Mouse (Mus musculus) G1E (cell line): ENCODE results near the gene Nkain4. TPM values are rescaled to one million over a fixed set of nuclear protein-coding genes. Genes with fewer than 3 reads are reported as not detected.

Experiments used
- ATAC-seq: 2 replicates; pipeline ENCODE4 v1.8.0; 2016; ENCODE audit warnings: mild to moderate bottlenecking; ENCODE audit not compliant: insufficient number of reproducible peaks, poor library complexity, low FRiP score, severe bottlenecking; ENCODE audit errors: extremely low read depth
- DNase-seq: peaks from one replicate; pipeline ENCODE4 v3.0.0; 2012; ENCODE audit warnings: low spot score
- H3K27me3 ChIP-seq: 2 replicates; pipeline ENCODE4 v1.6.1; 2012; ENCODE audit warnings: mild to moderate bottlenecking, low read length, inconsistent platforms; ENCODE audit not compliant: insufficient read depth
- H3K36me3 ChIP-seq: replicated peaks from 2 replicates; pipeline ENCODE3; 2012; ENCODE audit warnings: mild to moderate bottlenecking, inconsistent platforms
- H3K4me1 ChIP-seq: 2 replicates; pipeline ENCODE4 v1.6.1; 2012; ENCODE audit warnings: low read depth, low read length, inconsistent platforms, mixed read lengths; ENCODE audit not compliant: insufficient read depth
- H3K4me3 ChIP-seq: 2 replicates; pipeline ENCODE4 v1.5.1; 2012; ENCODE audit warnings: low read depth, mild to moderate bottlenecking, inconsistent platforms, low read length, moderate library complexity, mixed read lengths
- H3K9me3 ChIP-seq: replicated peaks from 2 replicates; pipeline ENCODE4 v1.6.1; 2012; ENCODE audit warnings: inconsistent platforms
- CTCF ChIP-seq: IDR thresholded peaks from 2 replicates; pipeline ENCODE4 v1.5.1; 2012; ENCODE audit warnings: low read depth, low read length, inconsistent platforms, mixed read lengths
- GATA1 ChIP-seq: IDR thresholded peaks from 2 replicates; pipeline ENCODE4 v1.6.1; 2012; ENCODE audit warnings: borderline replicate concordance, low read length, inconsistent platforms, mixed read lengths
- GATA2 ChIP-seq: IDR thresholded peaks from 2 replicates; pipeline ENCODE4 v1.6.1; 2012; ENCODE audit warnings: low read depth, low read length, inconsistent platforms, borderline replicate concordance
- POLR2AphosphoS5 ChIP-seq: IDR thresholded peaks from 2 replicates; pipeline ENCODE4 v1.6.1; 2012; ENCODE audit warnings: low read depth, low read length, inconsistent platforms; ENCODE audit not compliant: insufficient replicate concordance
- TAL1 ChIP-seq: conservative IDR thresholded peaks from 2 replicates; pipeline ENCODE4 v1.6.1; 2012; ENCODE audit warnings: low read depth, low read length, inconsistent platforms, mixed read lengths
- polyA plus RNA-seq: library from polyadenylated mRNA; stranded (reverse); fragments of >175 nt; gene quantifications from 2 replicates; pipeline ENCODE4 v1.2.3, GENCODE M21; 2012
- total RNA-seq, 2 experiments: library from RNA; stranded (forward) in 1 of 2; stranded (reverse) in 1 of 2; fragments of 200-1000 nt in 1 of 2; fragments of >200 nt in 1 of 2; fragmentation: Nextera tagmentation in 1 of 2; gene quantifications; 2 replicates each; pipeline ENCODE4 v1.2.3; 2014 to 2017

Gene Nkain4
- total and polyA plus RNA-seq, 3 experiments, result not detected

DNA sequence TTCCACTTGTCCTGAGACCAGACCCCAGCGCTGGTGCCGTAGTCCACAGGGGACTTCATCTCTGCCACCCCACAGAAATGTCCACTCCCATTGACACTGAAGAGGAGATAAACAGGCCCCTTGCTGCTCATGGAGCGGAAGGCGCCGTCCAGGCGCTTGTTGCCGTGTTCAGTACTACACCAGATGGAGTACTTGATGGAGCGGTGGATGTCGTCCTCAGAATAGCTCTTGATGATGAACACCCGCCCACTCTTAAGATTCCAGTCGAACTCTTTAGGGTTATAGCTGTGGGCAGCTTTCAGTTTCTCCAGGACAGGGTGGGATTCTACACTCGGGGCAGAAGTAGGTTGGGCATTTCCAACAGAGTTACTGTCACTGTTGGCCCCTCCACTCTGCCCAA lies 43.6 kb downstream of the Nkain4 start:
- ATAC-seq (no peak), DNase-seq (no peak)
- Histone ChIP-seq H3K36me3 (peaks cover 95% of the 10 kb centered on the region), H3K9me3 (no peaks in the 10 kb centered on the region), H3K27me3 (no peaks in the 10 kb centered on the region), H3K4me3 (no peak overlapping the region), H3K4me1 (peaks cover 38% of the 10 kb centered on the region)
- TF ChIP-seq GATA1 (no peak), TAL1 (no peak), POLR2AphosphoS5 (no peak), GATA2 (no peak), CTCF (no peak)

DNA sequence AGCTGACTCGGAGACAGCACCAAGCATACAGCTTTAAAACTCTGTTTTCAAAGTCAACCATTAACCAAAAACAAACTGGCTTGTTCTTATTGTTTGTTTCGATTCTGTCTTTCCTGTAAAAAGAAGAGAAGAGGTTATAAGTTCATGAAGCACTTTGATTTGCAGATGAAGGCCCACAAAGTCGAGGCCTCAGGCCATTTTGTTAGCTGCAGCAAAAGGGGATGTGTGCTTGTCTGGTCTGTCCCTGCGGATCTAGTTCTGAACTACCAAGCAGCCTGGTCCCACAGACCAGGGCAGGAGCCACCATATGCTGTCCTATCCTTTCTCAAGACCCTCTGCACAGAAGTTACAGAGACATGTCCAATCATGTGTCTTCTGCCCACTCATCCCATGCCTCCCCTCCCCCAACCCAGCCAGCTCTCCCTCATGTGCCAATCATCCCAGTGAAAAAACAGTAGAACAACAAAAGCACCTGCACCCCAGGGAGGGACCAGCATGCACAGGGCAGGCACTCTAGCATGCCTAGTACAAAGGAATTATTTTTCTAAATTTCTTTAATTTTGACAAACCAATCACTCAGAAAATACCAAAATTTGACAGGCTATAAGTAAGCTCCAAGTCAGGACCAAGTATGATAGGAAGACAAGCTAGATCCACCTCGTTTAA lies 48.8 kb downstream of the Nkain4 start:
- H3K36me3 ChIP-seq, result peaks cover 75% of the 10 kb centered on the region
- no peak for ATAC-seq
- no peak for DNase-seq
- H3K9me3 ChIP-seq, result no peaks in the 10 kb centered on the region
- H3K27me3 ChIP-seq, result no peaks in the 10 kb centered on the region
- no peak for TF ChIP-seq TAL1
- TF ChIP-seq GATA2, result no peak
- TF ChIP-seq POLR2AphosphoS5, result no peak
- TF ChIP-seq GATA1, result no peak
- no peak for TF ChIP-seq CTCF
- no peak overlapping the region for H3K4me3 ChIP-seq
- H3K4me1 ChIP-seq, result peaks cover 19% of the 10 kb centered on the region

DNA sequence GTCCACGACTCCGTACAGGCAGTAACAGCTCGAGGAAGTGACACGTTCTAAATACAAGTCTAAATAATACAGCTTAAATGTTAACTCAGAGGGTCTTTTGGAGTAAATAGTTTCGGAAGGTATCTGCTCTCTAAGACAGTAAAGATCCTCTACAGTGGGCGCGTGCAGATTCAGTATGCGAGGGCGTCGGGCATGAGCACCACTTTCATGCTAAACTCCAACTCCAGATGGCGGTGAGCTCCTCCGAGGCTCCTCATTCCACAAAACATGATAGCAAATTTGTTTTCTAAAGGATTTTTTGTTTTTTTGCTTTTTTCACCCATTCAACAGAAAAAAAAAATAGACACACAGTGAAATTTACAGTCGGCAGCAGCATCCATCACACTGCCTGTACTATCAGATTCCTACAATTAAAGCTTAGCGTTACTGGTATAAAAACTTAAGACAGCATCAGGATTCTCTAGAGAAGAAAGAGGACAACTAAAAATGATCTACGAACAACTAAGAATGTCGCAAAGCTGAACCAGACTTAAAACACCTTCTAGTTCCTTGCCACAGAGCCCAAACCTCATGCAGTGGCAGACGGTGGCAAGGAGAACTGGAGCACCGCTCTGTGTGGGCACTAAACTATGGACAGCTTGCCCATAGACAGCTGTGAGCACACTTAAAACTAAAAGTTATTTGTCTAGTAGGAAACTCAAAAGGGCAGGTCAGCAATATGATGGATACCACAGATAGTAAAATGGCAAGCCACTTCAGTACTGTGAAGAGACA lies 49.9 kb downstream of the Nkain4 start:
- no peak for TF ChIP-seq CTCF
- TF ChIP-seq POLR2AphosphoS5, result no peak
- no peak for TF ChIP-seq GATA1
- no peak for TF ChIP-seq TAL1
- no peak for TF ChIP-seq GATA2
- no peak overlapping the region for H3K4me3 ChIP-seq
- no peaks in the 10 kb centered on the region for H3K9me3 ChIP-seq
- H3K4me1 ChIP-seq, result peaks cover 13% of the 10 kb centered on the region
- no peak for ATAC-seq
- DNase-seq, result no peak
- H3K36me3 ChIP-seq, result peaks cover 66% of the 10 kb centered on the region
- H3K27me3 ChIP-seq, result no peaks in the 10 kb centered on the region

DNA sequence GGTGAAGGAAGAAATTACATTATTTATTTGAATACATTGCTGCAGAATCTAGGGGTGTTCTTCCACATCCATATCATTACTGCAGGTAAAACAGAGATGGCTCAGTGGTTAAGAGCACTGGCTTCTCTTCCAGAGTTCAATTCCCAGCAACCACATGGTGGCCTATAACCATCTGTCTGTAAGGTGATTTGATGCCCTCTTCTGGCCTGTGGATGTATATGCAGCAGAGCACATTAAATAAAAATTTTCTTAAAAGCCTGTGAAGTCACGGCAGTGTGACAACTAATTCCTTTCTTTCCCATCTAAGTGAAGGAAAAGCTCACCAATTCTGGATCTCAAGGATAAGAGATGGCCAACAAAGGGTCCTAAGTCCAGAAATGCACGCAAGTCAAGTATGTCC lies 52.4 kb downstream of the Nkain4 start:
- no peak for TF ChIP-seq GATA2
- TF ChIP-seq POLR2AphosphoS5, result no peak
- TF ChIP-seq GATA1, result no peak
- no peak for TF ChIP-seq CTCF
- TF ChIP-seq TAL1, result no peak
- peak; percentile 40; the same call in 1 of the 2 replicates for ATAC-seq
- Histone ChIP-seq H3K4me1 (peaks cover 13% of the 10 kb centered on the region), H3K36me3 (peaks cover 43% of the 10 kb centered on the region), H3K27me3 (peaks cover 8% of the 10 kb centered on the region; the same call in 1 of the 2 replicates), H3K9me3 (no peaks in the 10 kb centered on the region), H3K4me3 (no peak overlapping the region)
- DNase-seq, result no peak

DNA sequence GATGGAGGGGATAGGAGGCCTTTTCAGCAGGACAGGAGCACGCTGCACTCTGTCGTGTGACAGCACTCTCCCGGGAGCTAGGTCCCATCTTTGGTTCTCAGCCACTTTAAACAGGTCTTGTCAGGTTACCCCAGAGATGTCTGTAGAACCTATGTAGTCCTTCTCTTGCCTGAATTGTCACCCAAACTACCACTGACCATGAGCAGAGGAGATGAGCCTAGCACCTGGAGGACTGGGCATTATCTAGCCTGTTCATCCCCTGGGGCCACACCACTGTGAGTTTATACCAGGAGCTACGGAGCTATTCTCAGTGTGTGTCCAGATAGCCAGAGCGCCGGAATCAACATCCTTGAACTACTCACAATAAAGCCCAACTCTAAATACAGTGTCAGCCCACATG lies 56.6 kb downstream of the Nkain4 start:
- no peak for TF ChIP-seq CTCF
- no peak for TF ChIP-seq GATA1
- no peak for TF ChIP-seq TAL1
- TF ChIP-seq GATA2, result no peak
- TF ChIP-seq POLR2AphosphoS5, result no peak
- ATAC-seq (no peak), DNase-seq (no peak)
- peaks cover 20% of the 10 kb centered on the region for H3K9me3 ChIP-seq
- no peak overlapping the region for H3K4me3 ChIP-seq
- peaks cover 21% of the 10 kb centered on the region for H3K27me3 ChIP-seq
- H3K36me3 ChIP-seq, result peaks cover 7% of the 10 kb centered on the region
- no peaks in the 10 kb centered on the region for H3K4me1 ChIP-seq
